Mouse (Mus musculus): ENCODE results near the gene Hpca.

DNA sequence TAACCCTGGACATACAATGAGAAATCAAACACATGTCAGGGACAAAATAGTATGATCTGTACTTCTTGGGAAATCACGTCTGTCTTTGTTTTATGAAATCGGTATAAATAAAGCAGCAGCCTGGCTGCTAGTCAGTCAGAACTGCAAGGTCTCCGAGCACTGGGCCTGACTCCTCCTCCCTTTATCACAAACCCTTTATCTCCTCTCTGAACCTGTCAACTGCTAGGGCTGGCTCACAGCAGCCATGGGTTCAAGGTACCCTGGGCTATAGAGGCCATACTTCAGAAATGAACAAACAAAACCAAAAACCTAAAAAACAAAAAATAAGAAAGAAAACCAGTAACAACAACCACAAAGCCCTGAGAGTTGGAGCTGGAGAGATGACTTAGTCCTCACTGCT is 36.7 kb upstream of the Hpca start:
- TF ChIP-seq CTCF (conservative IDR thresholded peaks at IDR 0.05; ENCODE audit: low read length) (no peak), NANOG (IDR thresholded peaks at IDR 0.05; ENCODE audit: borderline replicate concordance, low read length) (no peak)

All from E14TG2a.4 (cell line).